Mouse (Mus musculus) ovary, adult 18-20 months (tissue): ENCODE measurements around the gene Il12rb1.

Source experiments
- DNase-seq: peaks from one replicate; pipeline ENCODE4 v3.0.0; 2022; ENCODE audit warnings: low spot score, mixed read lengths

Gene Il12rb1

DNA sequence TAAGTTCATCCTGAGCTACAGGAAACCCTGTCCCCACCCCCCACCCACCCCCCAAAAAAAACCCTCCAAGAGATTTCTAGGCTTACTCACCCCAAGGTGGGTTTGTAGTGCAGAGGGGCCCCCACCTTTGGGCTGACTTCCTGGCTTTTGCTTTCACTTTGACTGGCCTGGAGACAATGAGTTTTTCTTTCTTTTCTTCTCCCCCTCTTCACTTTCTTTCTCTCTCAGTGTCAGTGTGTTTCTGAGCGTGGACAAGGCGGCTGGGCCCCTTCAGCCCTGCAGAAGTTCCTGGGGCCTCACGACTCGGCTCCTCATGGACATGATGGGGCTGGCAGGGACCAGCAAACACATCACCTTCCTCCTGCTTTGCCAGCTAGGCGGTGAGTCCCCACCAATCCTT lies at the start of gene Il12rb1:
Il12rb1 (plus strand) TSS at position 211 of the 400 bp plus-strand sequence.
- no peak for DNase-seq

GRCm38 (mm10) chr8:70758616-70759561 lies 49.4 kb upstream of the Il12rb1 start:
- DNase-seq: no peak

DNA sequence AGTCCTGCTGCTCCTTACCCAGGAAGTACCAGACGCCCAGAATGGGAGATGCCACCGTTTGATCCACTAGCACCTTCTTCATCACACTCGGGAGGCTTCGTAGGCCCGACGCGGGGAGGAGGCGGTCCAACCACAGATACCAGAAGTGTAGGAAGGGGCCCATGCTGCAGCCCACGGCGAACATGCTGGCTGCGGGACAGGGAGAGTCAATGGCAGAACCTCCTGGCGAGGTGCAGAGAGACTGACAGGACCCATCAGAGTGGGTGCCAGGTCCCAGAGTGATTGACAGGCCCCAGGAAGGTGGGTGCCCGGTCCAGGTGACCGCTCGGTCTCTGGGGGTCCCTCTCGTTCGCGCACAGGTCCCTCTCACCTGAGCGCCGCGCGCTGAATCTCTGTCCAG lies 47.9 kb upstream of the Il12rb1 start:
- no peak for DNase-seq

DNA sequence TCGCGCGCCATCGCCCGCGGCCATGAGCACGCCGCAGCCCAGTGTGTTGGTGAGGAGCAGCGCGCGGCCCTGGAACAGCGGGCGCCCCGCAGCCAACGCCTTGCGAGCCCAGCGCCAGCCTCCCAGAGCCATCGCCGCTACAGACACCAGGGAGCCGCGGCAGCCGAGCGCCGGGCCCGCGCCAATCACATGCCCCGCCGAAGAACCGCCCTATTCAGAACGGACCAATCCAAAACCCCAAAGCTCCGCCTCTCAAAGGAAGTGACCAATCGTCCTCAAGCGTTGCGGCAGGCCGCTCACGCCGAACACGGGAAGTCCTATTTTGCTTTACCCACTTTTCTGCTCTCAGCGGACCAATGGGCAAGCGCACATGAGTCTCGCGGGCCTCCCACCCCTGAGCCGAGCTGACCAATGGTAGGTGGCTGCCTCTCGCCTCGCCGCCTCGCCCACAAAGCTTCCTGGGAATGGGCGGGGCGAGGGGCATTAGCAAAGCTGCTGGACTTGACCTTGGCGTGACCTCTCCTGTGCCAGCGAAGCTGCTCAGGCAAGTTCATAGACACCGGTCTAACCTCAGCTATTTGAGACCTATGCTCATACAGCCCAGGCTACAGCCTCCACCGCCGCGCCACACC lies 47.4 kb upstream of the Il12rb1 start, which contains the start of gene Mpv17l2:
Mpv17l2 (minus strand) TSS at position 172 of the 632 bp plus-strand sequence.
- peak; percentile 97 for DNase-seq

- DNase-seq: no peak
Measured at GRCm38 (mm10) chr8:70762118-70762517, 46.1 kb upstream of the Il12rb1 start.

GRCm38 (mm10) chr8:70763354-70763753 lies 44.9 kb upstream of the Il12rb1 start:
- DNase-seq: no peak

- DNase-seq: no peak
Measured at GRCm38 (mm10) chr8:70764026-70764425, 44.2 kb upstream of the Il12rb1 start.

DNA sequence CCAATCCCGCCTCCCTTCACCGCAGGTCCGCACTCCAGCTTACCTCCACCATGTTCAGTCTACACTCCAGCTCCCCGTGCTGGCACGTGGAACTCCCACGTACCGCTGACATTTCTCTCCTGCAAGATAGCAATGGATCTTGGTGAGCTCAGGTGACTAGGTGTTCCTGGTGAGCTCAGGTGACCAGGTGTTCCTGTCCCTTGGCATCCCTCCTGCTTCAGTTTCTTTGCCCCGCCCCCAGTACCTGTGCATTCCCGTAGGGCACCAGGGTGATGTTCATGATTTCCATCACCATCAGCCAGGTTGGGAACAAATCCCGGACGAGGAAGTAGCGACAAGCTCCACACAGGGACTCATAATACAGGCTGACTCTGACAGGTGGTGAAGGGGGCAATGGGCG lies 43.6 kb upstream of the Il12rb1 start:
- no peak for DNase-seq

DNA sequence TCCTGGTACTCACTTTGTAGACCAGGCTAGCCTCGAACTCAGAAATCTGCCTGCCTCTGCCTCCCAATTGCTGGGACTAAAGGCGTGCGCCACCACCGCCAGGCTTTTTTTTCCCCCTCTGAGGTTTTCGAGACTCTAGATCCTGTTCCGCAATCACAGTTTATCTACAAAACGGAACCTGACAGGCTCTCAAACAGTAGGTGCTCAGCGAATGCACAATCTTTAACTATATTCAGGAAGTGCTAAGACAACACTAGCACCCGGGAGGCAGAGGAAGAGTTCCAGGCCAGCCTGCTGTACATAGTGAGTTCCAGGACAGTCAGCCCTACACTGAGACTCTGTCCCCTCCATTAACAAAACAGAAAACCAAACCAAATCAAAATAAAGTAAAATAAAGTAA lies 42.9 kb upstream of the Il12rb1 start:
- DNase-seq: no peak

DNA sequence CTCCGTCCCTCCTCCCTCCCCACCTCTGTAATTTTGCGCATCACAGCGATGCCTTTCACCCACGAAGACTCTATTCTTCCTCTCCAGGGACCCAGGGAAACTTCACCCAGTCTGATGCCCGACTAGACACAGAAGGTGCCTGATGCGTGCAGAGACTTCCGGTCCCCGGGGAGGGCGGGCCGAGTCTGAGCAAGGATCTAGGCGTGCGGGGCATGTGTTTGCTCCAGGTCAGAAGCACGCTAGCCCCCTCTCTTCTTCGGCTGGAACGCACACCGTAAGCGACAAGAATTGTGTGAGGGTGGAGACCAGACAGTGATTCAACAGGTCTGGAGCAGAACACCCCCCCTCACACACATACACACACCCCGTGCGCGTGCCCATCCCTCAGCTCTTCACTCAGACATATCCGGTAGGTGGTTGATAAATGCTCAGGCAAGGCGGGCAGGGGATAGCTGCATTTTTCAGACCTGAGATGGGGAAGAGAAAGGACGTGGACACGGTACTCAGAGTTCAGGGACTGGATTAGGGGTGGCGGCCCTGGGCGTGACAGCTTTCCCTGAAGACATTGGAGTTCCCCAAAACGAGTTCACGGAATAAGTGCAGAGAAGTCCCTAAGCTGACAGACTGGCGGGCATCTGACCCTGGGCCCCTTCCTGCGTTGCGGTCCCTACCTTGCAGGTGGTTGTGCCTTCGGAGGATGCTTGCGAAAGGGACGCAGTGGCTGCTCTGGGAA lies 42.2 kb upstream of the Il12rb1 start:
- DNase-seq: no peak

DNA sequence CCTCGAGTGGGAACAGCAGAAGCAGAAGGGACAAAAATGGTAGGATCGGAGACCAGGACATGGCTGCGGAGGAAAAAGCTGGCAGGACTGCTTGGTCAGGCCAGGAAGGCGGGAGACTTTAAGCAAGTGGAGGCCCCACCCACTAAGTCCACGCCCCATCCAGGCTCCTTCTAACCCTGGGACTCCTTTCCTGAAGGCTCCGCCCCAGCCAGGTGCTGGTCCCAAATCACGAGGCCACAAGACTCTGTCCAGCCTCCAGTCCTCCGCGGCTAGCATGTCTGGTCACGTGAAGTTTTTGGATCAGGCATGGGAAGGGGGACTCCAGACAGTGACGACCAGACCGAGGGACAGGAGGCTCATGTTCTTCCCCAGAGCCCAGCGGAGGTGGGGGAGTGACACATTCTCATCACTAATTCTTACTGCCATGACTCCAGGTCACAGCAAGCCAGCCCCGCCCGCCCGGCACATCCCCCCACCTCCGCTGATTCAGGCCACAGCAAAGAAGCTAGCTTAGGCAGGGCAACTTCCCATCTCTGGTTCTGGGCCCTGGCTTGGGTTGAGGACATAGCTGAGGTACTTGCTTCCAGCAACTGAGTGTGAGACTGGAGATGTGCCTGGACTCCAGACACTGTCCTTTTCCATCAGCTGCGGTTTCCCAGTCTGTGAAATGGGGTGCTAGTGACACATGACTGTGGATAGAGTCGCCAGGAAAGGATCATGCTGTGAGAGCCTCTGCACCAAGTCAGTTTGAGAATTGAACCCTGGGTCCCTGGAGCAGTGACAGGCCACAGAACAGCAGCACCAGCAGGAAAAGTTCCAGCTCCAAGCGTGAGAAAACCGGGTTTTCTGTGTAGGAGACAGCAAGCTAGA lies 41.4 kb upstream of the Il12rb1 start:
- DNase-seq: peak; percentile 69

GRCm38 (mm10) chr8:70767503-70767902 lies 40.7 kb upstream of the Il12rb1 start:
- no peak for DNase-seq

- DNase-seq: no peak
Measured at GRCm38 (mm10) chr8:70768231-70768776, 39.9 kb upstream of the Il12rb1 start.

GRCm38 (mm10) chr8:70768956-70769355 lies 39.3 kb upstream of the Il12rb1 start:
- DNase-seq: no peak

DNA sequence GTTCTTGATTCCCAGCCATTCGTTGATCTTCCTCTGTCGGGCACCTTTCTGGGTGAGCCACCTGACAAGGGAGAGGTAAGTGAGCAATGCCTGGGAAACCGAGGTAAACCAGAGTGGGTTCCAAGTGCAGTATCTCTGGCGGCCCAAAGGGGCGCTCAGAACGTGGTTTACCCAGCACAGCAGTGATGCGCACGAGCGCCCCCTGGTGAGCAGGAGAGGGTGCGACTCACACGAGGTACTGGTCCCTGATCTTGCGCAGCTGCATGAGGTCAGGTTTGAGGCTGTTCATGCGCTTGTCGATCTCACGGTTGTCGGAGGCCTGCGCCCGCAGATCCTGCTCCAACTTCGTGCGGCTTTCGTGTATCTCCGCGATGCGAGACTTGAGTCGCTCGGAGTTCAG lies 38.9 kb upstream of the Il12rb1 start:
- DNase-seq: peak; percentile 84

- no peak for DNase-seq
Measured at GRCm38 (mm10) chr8:70769858-70770257, 38.4 kb upstream of the Il12rb1 start.

DNA sequence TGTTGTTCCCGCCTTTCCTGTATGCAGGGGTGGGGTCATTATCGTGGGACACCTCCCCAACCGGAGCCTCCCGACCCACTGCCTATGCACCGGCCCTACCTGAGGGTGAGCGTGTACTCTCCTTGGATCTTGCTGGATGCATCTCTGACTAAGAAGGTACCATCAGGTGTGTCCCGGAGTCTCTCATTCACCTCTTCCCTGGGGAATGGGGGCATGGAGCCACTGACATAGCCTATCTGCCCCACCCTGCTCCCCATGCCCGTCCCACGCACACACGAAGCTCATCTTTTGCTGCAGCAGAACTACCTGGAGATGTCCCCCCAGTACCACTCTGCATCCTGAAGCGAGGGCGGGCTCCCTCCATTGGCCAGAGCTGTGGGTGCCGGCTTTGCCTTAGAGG lies 37.5 kb upstream of the Il12rb1 start:
- no peak for DNase-seq

DNA sequence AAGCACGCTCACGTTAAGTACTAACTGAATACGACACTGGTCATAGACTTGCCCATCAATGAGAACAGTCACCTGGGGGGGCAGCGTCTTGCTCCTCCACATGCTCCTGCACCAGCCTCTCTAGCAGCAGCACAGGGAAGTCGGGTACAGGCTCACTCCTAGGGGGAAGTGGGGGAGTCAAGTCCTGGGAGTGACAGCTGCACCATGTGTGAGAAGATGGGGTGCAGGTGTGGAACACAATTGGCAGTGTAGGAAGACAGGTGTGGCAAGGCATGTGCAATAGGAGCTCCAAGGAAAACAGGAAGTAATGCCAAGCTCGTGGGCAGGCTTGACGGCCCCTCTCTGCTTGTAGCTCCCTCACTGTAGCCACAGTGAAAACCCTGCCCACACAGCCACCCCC lies 37.0 kb upstream of the Il12rb1 start:
- DNase-seq: no peak

- no peak for DNase-seq
Measured at GRCm38 (mm10) chr8:70772075-70772474, 36.2 kb upstream of the Il12rb1 start.

- DNase-seq: no peak
Measured at GRCm38 (mm10) chr8:70772890-70773289, 35.4 kb upstream of the Il12rb1 start.

DNA sequence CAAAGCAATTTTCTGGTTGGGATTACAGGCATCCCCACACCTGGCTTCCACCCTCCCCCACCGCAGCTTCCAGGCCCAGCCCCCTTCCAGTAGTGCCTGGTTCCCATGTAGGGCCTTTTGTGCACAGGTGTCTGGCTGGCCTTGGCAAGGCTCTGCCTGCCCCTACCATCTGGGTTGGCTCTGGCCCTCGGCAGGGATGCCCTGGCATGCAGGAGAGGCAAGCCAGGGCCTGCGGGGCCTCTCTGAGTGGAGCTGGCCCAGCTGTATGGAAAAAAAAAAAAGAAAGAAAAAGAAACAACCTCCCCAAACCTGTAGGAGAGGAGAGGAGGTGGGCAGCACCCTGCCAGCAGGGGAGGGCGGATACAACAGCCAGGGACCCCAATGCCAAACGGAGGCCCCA lies 34.8 kb upstream of the Il12rb1 start:
- DNase-seq: no peak
